Mouse (Mus musculus) MN1 (cell line): ENCODE results near the gene Jph4.

Source experiments
- DNase-seq: peaks from one replicate; pipeline ENCODE4 v3.0.0-alpha.2; 2016; ENCODE audit warnings: low spot score

The Jph4 gene

DNA sequence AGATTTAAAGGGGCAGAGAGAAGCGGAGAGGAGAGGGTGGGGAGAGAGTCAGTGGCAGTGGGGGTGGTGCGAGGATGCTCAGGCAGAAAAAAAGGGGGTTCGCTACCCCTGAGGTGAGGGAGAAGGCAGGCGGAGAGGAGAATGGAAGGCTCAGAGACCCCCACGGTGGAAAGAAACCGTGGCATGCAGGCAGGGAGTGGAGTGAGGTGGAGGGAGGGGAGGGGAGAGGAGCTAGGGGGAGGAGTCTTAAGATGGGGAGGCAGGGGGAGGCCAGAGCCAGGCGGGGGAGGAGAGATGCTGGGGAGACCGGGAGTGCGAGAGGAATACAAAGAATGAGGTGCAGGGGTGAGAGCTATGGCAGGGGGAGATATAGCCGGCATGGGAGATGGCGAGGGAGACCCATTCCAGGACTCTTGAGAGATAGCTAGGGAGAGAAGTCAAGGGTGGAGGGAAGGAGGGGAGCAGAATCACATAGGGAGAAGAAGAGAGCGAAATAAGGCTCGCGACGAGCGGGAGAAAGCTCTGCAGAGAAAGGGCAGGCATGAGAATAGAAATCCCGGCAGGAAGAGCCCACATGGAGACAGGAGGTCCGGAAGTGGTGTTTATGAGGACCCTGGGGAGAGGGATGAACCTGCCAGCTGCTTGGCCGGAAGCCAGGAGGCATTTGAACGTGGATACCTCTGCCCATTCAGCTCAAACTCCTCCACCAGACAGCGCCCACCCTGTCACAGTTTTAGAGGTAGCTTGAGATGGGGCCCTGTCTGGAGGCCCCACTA lies at the start of gene Jph4:
Jph4 (minus strand) TSS at position 511 of the 776 bp plus-strand sequence.
- DNase-seq = peak; percentile 53

DNA sequence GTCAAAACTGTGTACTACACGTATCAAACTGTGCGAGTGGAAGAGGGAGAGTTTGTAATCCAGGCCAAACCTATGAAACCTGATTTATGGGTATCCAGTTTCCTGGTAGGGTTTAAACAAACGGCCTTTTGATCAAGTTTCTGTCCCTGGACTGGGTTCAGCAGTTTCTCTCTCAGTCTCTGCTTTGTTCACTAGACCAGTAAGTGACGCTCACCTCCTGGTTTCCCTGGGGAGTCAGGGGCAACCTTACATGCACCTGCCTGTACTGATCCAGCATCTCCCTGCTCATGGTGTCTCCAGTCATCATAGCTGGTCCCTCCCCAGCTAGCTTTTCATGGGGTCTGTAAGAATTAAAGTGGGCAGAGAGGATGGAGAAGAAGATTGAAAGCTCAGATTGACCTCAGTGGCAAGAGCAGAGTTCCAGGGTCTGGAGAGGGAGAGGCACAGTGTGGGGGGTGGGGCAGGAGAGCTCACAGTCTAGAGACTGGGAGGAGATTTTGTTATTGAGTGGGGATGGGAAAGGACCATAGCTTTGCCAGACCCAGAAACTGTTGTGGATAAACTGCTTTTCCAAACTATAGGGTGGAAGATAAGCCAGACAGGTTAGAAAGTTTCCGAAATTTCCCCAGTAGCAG lies 47.6 kb upstream of the Jph4 start:
- no peak for DNase-seq

DNA sequence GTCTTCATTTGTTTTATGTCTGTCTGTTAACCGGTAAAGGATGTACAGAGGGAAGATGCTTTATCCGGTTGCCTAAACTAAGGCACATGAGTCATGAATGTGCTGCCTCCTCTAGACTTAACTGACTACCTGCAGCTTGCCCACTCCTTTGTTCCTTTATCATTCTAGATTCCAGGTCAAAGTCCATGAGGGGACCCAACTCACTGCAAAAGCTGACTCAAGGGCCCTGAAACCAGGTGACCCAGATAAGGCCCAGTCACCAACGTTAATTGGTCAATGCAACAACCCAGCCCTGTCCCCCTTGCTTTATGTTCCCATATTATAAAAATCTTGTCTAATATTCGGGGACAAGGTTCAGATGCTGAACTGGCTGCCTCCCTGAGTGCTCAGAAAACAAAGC lies 45.4 kb upstream of the Jph4 start:
- DNase-seq = no peak

DNA sequence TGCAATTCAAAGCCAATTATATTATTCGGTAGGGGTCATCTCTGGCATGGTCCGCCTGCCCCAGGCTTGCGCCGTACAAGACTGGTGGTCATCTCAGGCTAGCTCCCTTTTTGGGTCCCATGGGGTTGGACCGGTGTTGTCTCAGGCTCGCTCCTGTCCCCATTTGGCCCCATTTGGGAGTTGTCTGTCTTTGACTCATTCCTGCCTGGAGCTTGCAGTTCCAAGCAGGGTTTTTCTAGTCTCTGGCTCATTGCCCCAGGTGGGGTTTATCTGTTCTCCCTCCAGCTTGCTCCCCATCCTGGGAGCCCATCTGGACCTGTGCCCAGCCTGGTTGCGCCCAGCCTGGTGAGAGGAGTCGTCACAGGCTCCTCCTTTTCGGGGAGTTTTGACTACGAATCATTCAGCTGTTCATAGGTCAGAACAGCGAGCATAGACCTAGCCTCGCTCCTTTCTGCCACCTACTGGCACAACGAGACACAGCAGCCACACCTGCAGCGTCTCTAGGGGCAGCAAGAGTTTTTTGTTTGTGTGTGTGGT lies 44.4 kb upstream of the Jph4 start:
- peak; percentile 54 for DNase-seq

DNA sequence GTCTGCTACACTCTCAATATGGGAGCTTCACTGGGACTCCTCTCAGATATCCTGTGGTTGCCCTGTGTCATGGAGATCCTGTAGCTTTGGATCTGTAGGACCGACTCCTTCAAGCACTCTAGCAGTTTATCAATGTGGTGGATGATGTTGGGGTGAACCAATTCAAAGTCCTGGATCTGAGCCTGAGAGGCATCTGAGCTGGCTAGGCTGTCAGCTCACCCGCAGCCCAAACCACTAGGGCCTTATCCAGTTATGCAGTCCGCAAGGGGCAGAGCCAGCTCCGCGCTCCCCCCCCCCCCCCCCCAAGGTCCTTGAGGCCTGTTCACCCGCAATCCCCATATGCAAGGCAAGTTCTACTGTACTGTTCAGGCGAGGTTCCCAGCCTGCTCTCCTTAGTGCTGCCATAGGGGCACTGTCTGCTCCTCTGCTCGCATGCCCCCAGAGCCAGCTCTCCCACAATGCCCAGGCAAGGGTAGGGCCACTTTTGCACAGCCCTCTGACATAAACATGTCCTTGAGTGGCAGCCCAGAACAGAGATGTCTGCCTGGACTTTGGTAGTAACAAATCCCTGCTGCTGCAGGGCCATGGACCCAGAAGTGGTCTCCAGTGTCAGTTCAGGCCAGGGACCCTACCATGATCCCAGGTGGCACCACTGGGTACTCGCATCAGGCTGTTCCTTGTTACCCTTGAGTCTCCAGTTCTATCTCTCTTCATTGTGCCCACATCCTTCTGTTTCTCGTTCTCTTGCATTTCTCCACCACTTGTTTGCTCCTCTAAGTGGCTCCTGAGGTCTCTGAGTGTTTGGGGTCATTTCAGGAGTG lies 43.7 kb upstream of the Jph4 start:
- DNase-seq = no peak

DNA sequence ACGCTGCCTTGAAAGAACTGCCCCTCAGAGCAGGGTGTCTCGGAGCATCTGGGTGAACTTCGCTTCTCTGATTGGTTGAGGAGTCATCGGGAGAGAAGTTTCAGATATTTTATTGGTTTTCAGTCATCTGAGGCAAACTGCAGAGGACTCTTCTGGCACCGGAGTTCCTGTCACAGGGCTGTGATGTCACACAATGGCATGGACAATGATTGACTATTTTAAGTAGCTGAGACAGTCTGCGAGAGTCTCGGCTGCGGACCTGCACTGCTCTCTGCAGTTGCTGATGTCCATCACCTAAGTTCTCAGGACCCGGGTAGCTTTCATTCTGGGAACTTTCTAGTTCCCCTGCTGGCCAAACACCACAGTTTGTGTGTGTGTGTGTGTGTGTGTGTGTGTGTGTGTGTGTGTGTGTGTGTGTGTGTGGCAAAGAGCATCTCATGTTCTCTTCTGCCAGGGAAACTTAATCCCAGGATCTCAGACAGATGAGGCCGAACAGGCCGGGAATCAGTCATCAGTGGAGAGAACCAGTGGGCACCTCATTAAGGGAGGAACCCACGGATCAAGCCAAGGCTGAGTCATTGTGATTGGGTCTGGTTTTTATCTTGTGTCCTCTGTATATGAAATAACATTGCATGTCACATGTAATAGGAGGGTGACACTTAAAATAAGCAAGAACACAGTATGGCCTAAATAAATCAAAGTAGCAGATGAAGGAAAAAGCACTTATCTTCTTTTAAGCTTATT lies 40.8 kb upstream of the Jph4 start:
- peak; percentile 93 for DNase-seq

DNA sequence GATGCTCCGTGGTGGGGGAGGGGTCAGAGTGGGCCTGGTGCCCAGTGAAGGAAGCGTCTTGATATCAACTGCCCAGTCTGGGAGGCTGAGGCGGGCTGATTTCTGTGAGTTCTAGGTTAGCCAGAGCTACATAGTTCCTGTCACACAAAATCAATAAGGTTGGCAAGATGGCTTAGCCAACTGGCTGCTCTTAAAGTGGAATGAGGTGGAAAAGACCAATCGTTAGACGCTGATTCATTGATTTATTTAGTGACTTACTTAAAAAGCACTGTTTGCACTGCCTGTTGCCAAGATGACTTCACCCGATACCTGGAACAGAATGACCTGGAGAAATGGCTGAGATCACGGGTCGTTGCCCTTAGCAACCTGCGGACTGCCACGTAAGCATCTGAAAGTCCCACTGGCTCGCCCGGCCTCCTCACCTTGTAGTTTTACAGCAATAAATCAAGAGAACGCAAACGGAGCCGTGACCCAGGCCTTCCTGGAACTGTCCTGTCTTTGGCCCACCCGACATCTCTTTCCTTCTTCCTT lies 36.3 kb upstream of the Jph4 start:
- DNase-seq = no peak

DNA sequence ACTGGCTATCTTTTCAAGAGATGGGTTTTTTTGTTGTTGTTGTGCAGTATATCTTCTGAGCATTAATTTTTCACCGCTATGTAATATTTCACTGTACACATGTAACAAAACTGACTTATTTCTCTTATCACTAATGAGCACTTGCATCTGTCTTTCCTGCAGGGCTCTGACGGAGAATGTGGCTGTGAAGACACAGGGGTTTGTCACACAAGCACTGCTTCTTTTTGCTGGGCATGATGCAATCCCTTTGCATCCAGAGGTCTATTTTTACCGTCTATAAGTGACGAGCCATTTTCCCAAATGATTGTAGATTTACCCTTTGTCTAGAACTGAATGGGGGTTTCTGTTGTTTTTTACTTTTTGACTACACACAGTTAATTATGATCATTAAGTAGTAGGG lies 35.4 kb upstream of the Jph4 start:
- DNase-seq = no peak

DNA sequence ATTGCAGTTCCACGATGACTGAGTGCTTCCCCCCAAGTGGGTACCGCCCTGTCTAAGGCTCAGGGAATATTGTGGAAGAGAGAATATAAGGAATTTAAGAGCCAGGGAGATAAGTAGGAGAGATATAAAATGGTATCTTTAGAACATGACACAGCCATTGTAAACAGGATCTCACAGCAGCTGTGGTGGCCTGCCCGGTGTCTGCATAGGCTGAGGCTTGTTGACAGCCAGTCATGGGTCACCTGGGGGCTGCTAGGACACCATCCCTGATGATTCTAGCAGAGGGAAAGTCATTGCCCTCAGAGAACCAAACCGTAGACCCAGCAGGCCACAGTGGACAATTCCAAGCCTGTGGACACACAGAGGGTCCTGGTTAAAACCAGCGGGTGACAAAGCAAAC lies 34.2 kb upstream of the Jph4 start:
- DNase-seq = no peak

DNA sequence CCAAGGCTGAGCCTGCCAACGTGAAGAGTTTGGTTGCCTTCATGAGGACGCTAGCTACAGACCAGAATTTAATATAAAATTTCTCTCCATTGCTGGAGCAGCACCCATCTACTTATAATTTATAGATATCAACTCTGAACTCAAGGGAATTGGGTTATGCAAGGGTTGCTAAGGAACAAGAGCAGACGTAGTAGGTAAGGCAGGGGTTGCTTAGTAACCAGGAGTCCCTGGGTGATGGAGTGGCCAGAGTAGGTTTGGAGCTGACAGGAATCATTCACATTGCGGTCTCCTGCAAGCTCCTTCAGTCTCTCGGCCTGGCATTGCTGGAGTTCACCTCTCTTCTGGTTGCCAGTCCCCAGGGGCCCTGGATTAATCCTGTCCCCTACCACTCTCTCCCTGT lies 32.3 kb upstream of the Jph4 start:
- DNase-seq = peak; percentile 39

DNA sequence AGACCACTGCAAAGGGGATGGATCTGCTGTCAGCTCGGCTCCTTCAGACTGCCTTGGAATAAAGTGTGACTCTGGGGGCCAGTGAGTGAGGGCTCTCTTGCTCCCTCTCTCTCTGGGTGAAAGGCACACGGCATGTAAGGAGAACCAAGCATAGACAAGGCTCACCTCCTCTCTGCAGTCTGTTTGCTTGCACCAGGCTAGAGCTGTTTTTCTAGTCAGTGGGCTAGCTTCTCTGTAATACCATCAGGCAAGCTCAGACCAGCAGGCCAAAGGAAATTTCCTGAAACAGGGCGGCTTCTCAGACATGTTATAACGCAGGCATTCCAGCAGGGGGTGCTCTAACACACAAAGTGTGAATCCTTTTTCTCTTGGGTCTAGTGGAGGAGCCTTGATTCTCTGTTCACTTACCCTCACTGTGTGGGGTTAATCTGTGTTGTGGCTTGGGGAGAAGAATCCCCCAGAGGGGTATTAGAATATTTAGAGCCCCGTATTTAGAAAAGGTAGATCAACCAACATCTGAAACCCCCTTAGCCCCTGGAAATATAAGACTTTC lies 31.7 kb upstream of the Jph4 start:
- peak; percentile 77 for DNase-seq

DNA sequence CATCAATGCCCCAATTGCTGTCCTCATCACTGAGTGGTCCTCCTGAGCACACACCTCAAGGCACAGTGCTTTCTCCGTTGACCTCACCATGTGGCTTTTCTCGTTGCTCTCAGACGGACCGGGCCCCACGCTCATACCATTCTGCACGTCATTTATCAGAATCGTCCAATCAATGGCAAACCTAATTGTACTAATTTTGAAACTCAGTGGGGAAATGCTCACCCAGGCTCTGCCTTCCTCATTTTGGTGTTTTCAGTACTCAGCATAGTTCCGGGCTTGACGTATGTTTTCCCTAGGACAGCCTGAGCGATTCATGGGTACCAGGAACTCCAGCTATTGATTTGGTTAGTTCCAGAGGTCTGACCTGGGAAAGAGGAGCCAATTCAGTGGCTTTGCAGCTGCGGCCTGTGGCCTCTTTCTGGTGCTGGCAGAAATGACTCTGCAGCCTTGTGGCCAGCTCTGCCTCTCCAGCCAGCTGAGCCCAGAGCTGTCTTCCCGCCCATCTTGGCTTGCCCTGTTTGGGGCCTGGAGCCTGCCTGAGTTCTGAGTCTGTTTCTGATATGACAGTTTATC lies 30.2 kb upstream of the Jph4 start:
- no peak for DNase-seq

DNA sequence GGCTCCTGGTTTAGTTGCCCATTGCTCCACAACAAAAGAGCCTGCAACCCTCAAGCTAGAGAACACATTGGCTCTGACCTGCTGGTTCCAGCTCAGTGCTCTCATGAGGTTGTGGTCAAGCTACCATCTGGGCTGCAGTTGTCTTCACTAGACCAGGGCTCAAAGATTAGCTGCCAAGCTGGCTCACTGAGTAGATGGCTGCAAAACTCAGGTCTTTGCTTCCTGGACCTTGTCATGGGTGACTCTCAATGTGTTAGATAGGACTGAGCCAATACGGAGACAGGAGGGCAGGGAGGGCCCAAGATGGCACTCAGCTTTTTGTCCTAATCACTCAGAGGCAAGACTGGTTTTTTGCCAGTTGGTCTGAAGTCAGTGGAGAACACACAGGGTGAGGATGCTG lies 29.6 kb upstream of the Jph4 start:
- DNase-seq = no peak

DNA sequence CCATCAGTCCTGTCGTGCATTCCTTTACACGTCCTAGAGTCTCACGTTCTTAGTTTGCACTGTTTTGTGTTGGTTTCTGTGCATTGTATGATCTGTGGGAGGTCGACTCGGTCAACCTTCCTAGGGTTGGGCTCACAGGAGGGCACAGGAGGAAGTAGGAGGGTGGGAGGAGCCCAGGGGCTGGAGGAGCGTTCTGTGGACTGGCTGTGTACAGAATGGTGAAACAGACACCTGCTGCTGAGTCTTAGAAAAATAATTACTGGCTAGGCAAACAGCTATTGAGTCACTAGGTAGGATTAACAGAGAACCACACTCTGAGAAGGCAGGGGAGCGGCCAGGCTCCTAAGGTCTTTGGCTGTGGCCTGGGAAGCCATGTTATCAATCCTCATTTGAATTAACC lies 22.6 kb upstream of the Jph4 start:
- DNase-seq = no peak

DNA sequence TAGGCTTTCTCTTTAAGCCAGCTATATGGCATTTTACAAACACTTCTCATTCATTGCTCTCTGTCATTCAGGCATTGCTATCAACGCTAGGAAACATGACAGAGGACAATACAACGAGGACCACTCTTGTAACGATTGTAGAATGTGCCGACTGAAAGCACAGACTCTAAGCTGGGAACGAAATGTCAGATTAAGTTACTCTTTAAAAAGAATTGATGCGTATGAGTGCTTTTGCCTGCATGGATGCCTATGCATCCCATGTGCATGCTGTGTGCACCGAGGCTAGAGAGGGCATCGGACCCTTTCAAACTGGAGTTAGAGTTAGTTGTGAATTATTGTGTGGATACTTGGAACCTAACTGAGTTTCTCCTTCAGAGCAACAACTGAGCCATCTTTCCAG lies 18.9 kb upstream of the Jph4 start:
- DNase-seq = no peak

DNA sequence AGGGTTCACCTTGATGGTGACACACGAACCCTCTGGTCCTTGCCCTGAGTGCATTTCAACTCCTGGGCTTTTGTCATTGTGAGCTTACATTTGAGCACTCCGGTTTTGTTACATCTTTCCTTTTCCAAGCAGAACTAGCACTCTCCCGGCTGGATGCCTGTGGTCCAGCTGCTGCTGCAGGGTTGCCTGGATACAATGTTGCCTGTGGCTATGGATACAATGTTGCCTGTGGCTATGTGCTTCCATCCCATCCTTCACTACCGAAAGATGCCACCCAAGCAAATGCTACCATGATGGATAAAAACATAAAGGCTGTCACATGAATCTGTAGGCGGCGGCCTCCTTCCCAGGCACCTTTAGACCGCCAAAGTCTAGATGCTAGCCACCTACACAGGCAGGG lies 9.8 kb upstream of the Jph4 start:
- no peak for DNase-seq

DNA sequence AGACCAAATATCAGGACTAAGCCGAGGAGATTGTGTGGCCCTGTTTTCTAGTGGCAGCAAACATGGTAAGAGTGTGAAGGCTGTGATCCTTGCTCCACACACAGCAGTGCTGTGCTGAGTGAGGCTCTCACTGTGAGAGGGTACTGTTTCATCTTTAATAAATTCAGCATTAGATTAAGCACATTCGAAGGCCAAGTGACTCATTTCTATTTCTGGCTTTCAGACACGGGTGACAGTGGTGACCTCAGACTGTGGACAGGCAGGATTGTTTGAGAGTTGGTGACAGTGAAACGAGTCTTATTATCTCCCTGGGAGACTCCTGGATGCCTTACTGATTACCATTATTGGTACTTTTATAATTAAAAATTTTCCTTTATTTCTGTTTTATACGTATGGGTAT lies 9.0 kb upstream of the Jph4 start:
- DNase-seq = no peak

DNA sequence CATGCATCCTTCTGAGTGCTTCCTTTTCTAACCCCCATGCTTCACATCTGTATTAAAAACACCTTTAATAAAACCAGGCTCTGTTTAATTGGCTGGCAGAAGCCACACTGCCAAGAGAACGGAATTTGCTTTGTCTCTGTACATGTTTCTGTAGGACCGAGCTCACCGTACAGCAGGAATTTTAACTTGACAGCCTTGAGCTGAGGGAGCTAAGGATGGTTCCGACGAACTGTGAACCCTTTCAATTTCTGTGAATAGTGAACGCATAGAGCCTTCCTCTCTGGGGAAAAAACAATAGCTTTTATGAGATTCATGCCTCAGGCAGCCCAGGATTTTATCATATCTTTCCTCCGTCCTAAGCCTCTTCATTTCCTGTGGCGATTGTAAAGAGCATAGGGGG lies 5.6 kb upstream of the Jph4 start:
- no peak for DNase-seq

DNA sequence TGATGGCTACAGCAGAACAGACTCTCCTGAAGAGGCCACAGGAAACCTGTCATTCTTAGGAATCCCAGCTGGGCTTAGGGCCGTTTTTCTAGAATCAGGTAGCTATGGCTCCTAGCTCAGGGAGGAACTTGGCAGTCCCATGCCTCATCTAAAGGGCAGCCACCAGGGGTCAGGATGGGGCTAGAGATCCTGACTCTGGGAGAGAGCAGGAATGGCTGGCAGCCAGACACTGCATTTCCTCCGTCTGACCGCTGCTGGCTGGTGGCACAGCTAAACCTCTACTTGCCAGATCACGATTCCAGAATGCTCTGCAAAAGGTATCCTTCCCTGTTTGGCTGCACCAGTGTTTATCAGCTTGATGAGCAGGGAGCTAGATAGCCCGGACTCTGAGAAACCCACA lies 5.2 kb upstream of the Jph4 start:
- peak; percentile 94 for DNase-seq

DNA sequence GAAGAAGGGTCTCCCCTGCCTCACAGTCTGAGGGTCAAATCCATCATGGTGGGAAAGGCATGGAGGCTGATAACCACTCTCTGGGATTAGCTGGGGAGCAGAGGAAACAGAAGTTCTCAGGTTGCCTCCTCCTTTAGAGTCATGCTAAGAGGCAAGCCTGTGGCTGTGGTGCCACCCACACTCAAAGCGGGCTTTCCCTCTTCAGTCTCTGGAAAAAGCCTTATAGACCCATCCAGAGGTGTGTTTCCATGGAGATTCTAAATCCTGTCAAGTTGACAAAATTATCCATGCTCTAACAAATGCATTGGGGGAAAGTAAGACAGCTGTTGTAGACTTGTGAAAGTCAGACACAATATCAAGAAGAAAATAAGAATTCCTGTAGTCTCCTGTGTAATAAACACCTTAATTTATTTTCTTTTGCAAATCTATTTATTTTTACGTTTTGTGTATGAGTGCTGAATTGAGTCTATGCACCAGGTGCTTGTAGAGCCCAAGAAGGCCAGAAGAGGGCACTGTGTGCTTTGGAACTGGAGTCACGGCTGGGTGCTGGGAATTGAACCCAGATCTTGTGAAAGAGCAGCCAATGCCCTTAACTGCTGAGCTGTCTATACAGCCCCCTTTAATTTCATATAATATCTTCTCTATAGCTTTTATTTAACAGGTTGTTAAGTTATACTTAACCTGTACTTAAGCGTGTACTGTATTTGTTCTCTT lies 2.8 kb upstream of the Jph4 start:
- no peak for DNase-seq

DNA sequence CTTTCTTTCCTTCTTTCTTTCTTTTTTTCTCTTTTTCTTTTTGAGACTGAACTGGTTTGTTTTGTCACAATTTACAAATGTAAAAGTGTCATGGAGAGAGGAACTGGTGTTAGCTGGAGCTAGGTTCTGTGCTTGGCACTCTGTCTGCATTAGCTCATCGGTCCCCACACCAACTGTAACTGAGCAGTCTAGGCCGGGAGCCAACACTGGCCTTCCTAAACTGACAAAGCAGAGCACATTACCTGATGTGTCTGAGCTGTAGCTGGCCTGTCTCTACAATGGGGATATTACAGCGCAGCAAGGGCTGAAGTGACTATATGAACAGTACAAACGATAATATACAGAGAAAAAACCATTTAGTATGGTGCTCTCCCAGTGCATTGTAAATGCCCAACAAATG lies 2.1 kb upstream of the Jph4 start:
- DNase-seq = peak; percentile 55
